Mouse (Mus musculus) ES-Bruce4 (cell line): ENCODE measurements around the gene Rsph1.

Experiments
- CTCF ChIP-seq: IDR thresholded peaks from one replicate; pipeline ENCODE4 v1.8.1; 2011; ENCODE audit warnings: low read depth, low read length
- EP300 ChIP-seq: IDR thresholded peaks from 2 replicates; pipeline ENCODE4 v1.6.1; 2011; ENCODE audit warnings: low read depth, low read length; ENCODE audit not compliant: insufficient read depth
- POLR2A ChIP-seq: IDR thresholded peaks from one replicate; pipeline ENCODE4 v1.8.1; 2011; ENCODE audit warnings: low read length; ENCODE audit not compliant: insufficient read depth

GRCm38 (mm10) chr17:31317521-31318272 lies 40.5 kb upstream of the Rsph1 start:
- TF ChIP-seq POLR2A (no peak), CTCF (peak; percentile 77), EP300 (no peak)
